Mouse (Mus musculus) left cerebral cortex, adult 18-20 months (tissue): ENCODE results near the gene Topors. TPM values are rescaled to one million over a fixed set of nuclear protein-coding genes. Genes with fewer than 3 reads are reported as not detected.

Experiments used
- DNase-seq, 2 experiments: peaks; one replicate each; pipeline ENCODE4 v3.0.0; 2021 to 2022; ENCODE audit warnings: low spot score in 2 of 2, mixed read lengths in 1 of 2
- total RNA-seq, 2 experiments: library from RNA; stranded (reverse); gene quantifications; 2 replicates each; pipeline ENCODE4 v1.2.3; 2021

Gene Topors
- total RNA-seq, 2 experiments from 2014 or later = 20.2 to 21.6 TPM

DNA sequence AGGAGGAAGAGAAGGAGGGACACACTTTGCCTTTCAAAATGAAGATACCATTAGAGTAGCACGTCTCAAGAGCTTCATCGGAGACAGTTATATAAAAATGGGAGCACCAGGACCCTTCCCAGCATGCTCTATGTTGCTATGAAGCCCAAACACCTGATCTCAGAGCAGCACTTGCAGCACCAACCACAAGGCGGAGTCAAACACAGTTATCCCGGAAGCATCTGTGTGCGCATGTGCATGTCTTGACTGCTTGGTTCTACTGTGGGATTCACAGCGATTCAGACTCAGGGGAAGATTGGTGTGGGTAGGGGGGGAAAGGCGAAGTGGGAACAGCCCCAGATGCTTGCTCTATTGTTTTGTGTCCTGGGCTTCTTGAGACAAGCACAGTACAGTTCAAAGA lies 51.3 kb downstream of the Topors start:
- no peak for DNase-seq

DNA sequence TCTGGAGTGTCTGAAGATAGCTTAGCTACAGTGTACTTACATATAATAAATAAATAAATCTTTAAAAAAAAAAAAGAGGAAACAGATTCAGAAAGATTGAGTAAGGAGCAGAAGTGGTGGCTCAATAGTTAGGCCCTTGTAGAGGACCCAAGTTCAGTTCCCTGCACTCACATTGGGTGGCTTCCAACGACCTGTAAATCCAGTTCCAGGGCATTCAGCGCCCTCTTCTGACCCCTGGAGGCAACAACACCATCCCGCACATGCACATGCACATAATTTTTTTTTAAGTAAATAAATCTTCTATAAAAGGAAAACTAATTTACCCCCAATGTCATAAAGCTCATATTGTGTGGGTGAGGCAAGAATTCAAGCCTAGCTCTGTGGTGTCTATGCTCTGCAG lies 51.7 kb downstream of the Topors start:
- no peak for DNase-seq

GRCm38 (mm10) chr4:40212177-40212576 lies 57.5 kb downstream of the Topors start:
- no peak for DNase-seq

Other genes starting within 250 kb of the Topors start
- gene Aco1, start 126.8 kb downstream of the Topors start, total RNA-seq = 10 to 100 TPM; 22.7 to 28.0 TPM
- 1 to 10 TPM; 4.0 to 4.4 TPM for gene Ddx58, start 30.0 kb downstream of the Topors start, total RNA-seq
- 10 to 100 TPM; 12.6 to 13.6 TPM for gene Smim27, start 271 bp downstream of the Topors start, total RNA-seq
- gene Ndufb6, start 9.6 kb upstream of the Topors start, total RNA-seq = 100 to 1,000 TPM; 180 to 195 TPM
- gene Tmem215, start 202.3 kb upstream of the Topors start, total RNA-seq = 10 to 100 TPM; 19.2 to 24.9 TPM